Mouse (Mus musculus): ENCODE measurements at regions not wholly inside any gene's neighbourhood (a gene's known extent, or its start where the extent isn't known, plus 50 kb on each side); places are given as distances from the start of the nearest gene placed in this dataset.

DNA sequence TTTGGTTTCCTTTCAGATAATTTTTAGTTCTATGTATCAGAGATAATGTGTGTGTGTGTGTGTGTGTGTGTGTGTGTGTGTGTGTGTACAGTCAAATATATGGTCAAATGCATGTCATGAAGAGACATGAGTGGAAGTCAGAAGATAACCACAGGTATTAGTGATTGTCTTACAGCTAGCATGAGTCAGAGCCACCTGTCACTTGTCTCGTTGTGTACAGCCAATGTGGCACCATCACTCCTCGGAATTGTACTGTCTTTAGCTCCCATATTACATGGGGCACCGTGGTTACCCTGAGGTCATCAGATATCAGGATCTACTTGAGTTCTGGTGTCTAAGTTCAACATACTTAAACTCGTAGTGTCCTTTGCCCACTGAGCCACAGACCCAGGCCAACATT lies 816.0 kb upstream of the Ctnnd2 start:
- H3K4me1 ChIP-seq (replicated peaks) = no peaks in the 10 kb centered on the region
- no peak overlapping the region for H3K9ac ChIP-seq
- H3K27ac ChIP-seq = no peak overlapping the region
- 89% methylated on average over 4 of the region's 4 CpGs for WGBS
- no peak overlapping the region for H3K4me3 ChIP-seq
- no peaks in the 10 kb centered on the region for H3K27me3 ChIP-seq
- H3K4me2 ChIP-seq = no peak overlapping the region
- H3K36me3 ChIP-seq = no peaks in the 10 kb centered on the region
- no peak for ATAC-seq (ENCODE audit: low FRiP score)
- H3K9me3 ChIP-seq = no peaks in the 10 kb centered on the region

DNA sequence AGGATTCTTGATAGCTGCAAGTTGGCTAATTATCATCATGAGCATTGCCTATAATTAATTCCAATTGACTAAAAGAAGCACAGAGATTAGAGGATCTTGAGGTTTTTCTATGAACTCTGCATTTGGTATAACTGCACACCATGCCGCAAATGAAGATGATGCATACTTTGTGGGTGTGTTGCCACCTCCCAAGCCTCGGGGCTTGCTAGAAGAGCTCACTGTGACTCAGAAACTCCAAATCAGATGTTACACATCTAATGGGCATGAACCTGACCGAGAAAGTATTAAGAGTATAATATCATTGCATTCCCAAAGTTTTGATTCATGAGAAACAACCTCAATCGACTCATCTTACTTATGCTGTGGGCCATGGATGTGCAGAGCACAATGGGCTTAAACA lies 772.5 kb upstream of the Ctnnd2 start:
- ATAC-seq (ENCODE audit: low FRiP score) = no peak
- Histone ChIP-seq H3K4me2 (no peak overlapping the region), H3K27me3 (no peaks in the 10 kb centered on the region), H3K4me3 (no peak overlapping the region), H3K4me1 (replicated peaks) (no peaks in the 10 kb centered on the region), H3K36me3 (no peaks in the 10 kb centered on the region), H3K27ac (no peak overlapping the region), H3K9ac (no peak overlapping the region), H3K9me3 (no peaks in the 10 kb centered on the region)
- 86% methylated on average over 4 of the region's 4 CpGs for WGBS

DNA sequence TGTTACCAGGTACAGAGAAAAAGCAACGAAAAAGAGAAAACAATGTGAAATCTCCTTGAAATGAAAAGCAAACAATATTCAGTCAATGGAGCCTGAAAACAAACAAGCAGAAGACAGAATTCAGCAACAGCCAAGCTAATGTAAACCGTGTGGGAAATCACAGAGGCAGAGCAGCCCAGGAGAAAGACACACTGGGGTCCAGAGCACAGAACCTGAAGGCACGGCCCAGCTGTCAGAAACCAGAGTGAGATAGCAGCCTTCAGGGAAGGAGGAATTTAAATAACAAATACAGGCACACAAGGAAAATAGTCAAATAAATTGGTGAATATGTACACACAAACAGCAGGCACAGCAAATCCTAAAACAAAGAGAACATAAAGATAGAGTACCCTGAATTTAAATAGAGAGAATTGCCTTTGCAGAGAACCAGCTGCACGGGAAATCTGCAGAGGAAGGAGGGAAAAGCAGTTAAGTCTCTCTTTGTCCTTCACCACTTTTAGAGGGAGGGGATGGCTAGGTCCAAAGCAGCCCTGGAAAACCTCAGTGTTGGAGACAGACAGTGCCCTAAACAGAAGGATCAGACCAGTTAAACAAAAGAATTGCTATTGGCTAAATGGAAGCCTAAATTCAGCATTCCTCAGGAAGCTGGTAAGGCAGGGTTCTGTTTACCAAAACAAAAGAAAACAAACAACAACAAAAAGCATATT lies 739.2 kb upstream of the Ctnnd2 start:
- no peaks in the 10 kb centered on the region for H3K9me3 ChIP-seq
- no peak for ATAC-seq (ENCODE audit: low FRiP score)
- no peak overlapping the region for H3K4me2 ChIP-seq
- no peaks in the 10 kb centered on the region for H3K36me3 ChIP-seq
- 16% methylated on average over 4 of the region's 4 CpGs for WGBS
- H3K27ac ChIP-seq = peak overlapping the region; percentile 72
- H3K4me1 ChIP-seq (replicated peaks) = 0 out of 2 replicates have a peak, but pooled peaks cover 6% of the 10 kb centered on the region
- H3K9ac ChIP-seq = no peak overlapping the region
- H3K27me3 ChIP-seq = no peaks in the 10 kb centered on the region
- no peak overlapping the region for H3K4me3 ChIP-seq

DNA sequence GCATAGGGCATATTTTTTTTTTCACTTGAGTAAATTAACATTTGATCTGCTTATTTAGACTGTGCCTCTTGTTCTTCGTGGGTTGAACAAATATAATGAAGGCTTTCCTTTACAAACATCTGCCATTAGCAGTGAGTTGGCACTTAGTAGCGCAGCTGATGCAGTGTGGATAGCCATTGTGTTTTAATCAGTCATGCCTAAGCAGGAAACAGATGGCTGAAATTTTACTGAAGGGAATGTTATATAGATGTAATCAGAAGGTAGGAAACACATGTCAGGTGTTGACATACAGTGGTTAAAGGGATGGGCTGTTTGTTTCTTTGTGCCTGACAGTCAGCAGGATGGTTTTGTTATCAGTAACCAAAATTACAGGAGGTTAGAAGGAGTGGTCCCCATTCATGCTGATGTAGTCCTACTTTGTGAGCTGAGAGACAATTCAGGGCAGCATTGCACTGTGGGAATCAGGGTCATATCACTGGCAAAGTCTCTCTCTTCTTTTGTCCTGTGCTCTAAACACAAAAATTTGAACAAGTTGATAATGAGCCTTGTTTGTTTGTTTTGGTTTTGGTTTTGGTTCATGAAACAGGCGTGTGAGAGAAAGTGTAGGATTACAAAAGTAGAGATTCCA lies 734.6 kb upstream of the Ctnnd2 start:
- 42% methylated on average over 3 of the region's 3 CpGs for WGBS
- no peaks in the 10 kb centered on the region for H3K36me3 ChIP-seq
- ATAC-seq (ENCODE audit: low FRiP score) = peak; percentile 73

DNA sequence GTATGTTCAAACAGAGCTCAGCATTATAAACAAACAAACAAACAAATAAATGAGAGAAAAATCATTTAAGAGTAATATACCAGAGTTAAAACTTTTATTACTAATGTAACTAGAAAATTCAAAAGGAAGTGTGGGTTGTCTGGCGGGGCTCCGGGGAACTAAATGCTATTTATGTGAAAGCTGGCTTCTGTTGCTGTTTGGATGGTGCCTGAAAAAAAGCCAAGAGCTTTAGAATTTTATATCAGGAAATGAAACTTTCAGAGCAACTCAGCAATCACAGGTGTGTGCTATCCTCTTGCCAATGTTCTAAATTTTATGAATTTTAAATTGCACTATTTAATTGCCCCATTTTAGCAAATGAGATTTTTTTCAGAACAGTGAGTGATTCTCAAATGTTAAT lies 724.5 kb upstream of the Ctnnd2 start:
- no peak for ATAC-seq (ENCODE audit: low FRiP score)
- no peak overlapping the region for H3K4me3 ChIP-seq
- no peak overlapping the region for H3K9ac ChIP-seq
- no peak overlapping the region for H3K27ac ChIP-seq
- no peaks in the 10 kb centered on the region for H3K4me1 ChIP-seq (replicated peaks)
- H3K9me3 ChIP-seq = no peaks in the 10 kb centered on the region
- WGBS = 95% methylated on average over 2 of the region's 2 CpGs
- H3K4me2 ChIP-seq = no peak overlapping the region
- no peaks in the 10 kb centered on the region for H3K36me3 ChIP-seq
- H3K27me3 ChIP-seq = no peaks in the 10 kb centered on the region

More for the DNA sequence above, 734.6 kb upstream of the Ctnnd2 start:
- no peak overlapping the region for H3K9ac ChIP-seq
- H3K4me2 ChIP-seq = no peak overlapping the region
- 0 out of 2 replicates have a peak, but pooled peaks cover 6% of the 10 kb centered on the region for H3K4me1 ChIP-seq (replicated peaks)
- no peak overlapping the region for H3K4me3 ChIP-seq
- no peaks in the 10 kb centered on the region for H3K9me3 ChIP-seq
- H3K27ac ChIP-seq = no peak overlapping the region
- H3K27me3 ChIP-seq = no peaks in the 10 kb centered on the region

DNA sequence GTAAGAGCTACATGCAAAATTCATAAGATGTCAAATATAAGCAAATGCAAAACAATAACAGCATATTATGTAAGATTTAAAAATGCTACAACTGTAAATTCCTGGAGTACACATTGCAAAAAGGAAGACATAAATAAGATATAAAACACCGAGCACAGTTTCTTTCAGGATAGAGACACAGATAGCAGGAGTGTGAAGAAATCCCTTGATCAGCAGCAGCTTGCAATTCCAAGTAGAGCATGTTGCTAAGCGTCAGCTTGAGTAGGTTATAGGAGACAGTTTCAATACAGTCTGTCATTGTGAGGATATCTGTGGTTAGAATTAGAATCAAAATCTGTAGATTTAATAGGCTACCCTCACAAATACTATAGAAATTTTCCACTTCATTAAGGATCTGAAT lies 687.3 kb upstream of the Ctnnd2 start:
- Histone ChIP-seq H3K36me3 (no peaks in the 10 kb centered on the region), H3K27ac (no peak overlapping the region), H3K9me3 (no peaks in the 10 kb centered on the region), H3K4me2 (no peak overlapping the region), H3K4me3 (no peak overlapping the region), H3K4me1 (replicated peaks) (no peaks in the 10 kb centered on the region), H3K27me3 (no peaks in the 10 kb centered on the region), H3K9ac (no peak overlapping the region)
- 69% methylated on average over 2 of the region's 2 CpGs for WGBS
- no peak for ATAC-seq (ENCODE audit: low FRiP score)

DNA sequence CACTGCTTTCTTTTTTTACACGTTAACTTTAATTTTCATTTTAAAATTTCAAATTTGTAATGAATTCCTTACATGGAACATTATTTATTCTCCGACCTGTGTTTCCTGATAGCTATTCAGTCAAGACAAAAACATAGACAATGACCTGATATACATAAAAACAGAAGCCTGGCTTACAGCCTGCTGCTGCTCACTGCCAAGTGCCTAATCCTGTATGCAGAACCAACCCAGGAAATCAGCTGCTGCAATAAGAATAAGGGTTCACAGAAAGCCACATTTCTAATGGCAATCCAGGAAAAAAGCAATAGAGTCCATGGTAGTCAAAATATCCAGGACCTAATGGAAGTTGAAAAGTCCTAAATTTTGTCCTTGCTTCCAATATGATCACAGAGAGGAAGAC lies 642.4 kb upstream of the Ctnnd2 start:
- Histone ChIP-seq H3K9ac (no peak overlapping the region), H3K27me3 (no peaks in the 10 kb centered on the region), H3K4me1 (replicated peaks) (no peaks in the 10 kb centered on the region), H3K9me3 (no peaks in the 10 kb centered on the region), H3K4me2 (no peak overlapping the region), H3K36me3 (no peaks in the 10 kb centered on the region), H3K27ac (no peak overlapping the region), H3K4me3 (no peak overlapping the region)
- 40% methylated on average over 2 of the region's 2 CpGs for WGBS
- no peak for ATAC-seq (ENCODE audit: low FRiP score)

DNA sequence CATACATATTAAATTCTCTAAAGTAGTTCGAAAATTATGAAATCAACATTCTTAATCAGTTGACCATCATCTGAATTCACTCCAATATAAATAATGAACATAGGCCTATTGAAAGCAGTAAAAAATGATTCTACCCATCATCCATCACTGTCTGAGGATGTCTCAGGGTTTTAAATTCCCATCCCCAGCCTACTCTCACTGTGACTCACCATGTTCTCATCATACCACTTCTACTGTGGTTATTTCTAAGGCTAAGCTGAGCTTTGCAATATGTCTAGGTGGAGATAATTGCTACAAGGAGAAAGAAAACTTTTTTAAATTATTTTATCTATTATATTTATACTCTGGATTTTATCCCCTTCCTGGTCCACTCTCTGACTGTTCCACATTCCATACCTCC lies 604.0 kb upstream of the Ctnnd2 start:
- no peak for ATAC-seq (ENCODE audit: low FRiP score)
- H3K36me3 ChIP-seq = no peaks in the 10 kb centered on the region
- H3K4me3 ChIP-seq = no peak overlapping the region
- no peaks in the 10 kb centered on the region for H3K27me3 ChIP-seq
- WGBS = 86% methylated on average over 1 of the region's 1 CpGs
- no peak overlapping the region for H3K4me2 ChIP-seq
- H3K27ac ChIP-seq = no peak overlapping the region
- no peaks in the 10 kb centered on the region for H3K4me1 ChIP-seq (replicated peaks)
- H3K9ac ChIP-seq = no peak overlapping the region
- H3K9me3 ChIP-seq = no peaks in the 10 kb centered on the region

All from hindbrain, embryonic 13.5 days (tissue).